Mouse (Mus musculus) brain, adult 2 months (tissue): ENCODE results near the gene Camk2g.

Source experiments
- DNase-seq: peaks from one replicate; pipeline ENCODE4 v3.0.0; 2011; ENCODE audit warnings: low read depth, low spot score

The Camk2g gene

DNA sequence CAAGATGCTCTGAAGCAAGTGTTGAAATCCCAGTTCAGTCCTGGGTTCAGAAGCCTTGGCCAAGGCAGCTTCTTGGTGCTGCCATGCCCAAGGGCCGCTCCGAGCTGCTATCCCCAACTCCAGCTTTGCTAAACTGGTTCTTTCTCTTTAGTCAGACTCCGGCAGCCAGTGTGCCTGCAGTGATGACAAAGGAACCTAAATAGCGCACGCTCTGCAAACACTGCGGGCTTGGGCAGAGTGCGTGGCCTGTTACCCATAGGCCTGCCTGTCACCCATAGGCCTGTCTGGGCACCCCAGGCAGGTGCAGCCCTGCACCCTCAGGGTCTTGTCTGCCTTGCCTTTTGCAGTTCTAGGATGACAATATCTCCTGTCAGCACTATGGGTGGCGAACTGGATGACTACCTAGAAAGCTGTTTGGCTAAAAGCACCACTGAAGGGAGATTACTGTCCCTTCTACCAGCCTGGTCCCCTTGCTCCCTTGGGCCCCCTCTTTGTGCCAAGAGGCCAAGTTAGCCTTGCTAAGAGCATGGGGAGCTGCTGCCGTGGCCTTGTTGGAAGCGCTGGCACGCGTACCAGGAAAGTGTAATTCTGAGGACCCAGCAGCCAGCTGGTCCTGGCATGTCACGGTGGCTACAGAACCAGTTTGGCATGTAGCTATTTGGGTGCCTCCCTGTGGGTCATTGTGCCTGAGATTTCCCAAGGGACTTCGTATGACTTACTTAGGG lies 12.4 kb upstream of the Camk2g start:
- no peak for DNase-seq

DNA sequence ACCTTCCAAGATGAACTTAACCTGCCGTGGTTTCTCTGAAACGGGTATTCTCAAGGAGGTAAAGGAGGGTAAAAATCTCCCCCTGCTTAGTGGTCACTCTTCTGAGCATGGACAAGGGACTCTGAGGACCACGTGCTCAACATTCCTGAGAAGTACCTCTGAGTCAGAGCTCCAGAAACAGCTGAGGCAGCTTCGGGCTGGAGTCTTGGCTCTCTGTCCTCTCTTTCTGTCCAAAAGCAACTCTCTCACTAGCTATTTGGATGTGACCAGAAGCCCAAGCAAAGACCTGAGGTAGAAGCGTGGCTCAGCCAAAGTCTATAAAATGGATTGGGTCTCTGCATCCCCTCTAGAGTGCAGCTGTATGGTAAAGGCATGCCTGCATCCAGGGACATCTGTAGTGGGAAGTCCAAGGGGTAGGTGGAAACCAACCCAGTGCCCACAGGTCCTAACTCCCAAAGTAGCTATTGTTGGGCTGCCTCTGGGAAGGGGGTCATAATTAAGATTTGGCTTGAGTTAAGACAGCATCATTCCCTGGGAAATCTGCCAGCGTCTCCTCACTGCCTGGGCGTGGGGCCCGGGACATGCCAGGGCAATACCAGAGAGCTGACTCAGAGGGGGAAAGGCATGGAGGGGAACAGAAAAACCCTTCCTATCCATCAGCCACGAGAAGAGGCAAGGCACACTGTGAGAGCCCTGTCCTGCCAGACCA lies 11.2 kb upstream of the Camk2g start:
- no peak for DNase-seq

DNA sequence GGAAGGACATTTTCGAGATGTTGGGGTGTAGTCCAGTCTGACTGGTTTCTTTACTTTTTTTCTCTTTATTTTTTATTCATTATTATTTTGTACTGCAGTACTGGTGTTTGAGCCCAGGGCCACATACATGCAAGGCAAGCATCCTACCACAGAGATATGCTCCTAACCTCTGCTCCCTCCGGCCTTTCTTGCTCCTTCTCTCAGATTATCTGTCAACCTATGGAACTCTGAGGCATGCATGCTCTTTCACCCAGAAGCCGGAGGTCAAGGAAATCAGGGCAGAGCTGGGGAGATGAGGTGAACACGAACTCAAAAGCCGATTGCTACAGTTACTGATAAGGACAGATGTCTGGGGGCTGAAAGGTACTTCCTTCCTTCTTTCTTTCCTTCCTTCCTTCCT lies 10.6 kb upstream of the Camk2g start:
- no peak for DNase-seq

DNA sequence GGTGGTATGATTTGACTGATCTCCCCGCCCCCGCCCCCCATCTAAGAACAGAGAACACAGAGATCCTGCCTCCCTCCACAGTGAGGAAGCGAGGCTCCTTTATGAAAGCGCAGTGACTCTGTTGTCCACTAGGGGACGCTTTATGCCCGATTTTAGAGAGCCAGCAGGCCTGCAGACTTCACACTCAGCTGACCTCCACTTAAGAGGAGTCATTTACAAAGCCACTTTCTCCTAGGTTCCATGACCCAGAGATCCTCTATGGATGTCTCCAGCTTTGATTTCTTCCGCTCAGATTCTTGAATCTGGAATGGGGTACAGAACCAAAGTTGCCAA lies 9.7 kb upstream of the Camk2g start:
- peak; percentile 88 for DNase-seq

DNA sequence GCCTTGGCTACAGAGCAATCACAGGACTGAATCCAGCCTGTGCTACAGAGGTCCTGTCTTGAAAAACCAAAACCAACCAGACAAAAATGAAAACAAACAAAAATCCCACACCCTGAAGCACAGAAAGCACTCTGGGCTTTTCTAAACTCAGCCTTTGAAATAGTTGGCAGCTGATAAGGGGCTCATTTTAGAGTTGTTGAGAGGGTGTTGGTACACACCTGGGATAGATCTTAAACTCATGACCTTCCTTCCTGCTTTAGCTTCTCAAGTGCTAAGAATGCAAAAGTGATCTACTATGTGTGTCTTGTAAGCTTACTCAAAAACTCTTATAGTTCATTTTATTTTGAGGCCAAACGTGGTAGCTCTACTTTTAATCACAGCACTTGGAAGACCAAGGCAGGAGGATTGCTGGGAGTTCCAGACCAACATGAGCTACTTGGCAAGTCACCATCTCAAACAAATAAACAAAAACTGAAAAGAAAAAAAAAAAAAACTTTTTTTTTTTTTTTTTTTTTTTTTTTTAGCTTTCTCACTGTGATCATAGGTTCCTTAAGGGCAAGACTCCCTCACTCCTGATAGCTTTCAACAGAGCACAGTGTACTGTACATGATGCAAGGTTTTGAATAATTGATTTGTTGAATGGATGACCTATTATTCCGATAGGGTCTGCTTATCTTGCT lies 9.2 kb upstream of the Camk2g start:
- DNase-seq = no peak

DNA sequence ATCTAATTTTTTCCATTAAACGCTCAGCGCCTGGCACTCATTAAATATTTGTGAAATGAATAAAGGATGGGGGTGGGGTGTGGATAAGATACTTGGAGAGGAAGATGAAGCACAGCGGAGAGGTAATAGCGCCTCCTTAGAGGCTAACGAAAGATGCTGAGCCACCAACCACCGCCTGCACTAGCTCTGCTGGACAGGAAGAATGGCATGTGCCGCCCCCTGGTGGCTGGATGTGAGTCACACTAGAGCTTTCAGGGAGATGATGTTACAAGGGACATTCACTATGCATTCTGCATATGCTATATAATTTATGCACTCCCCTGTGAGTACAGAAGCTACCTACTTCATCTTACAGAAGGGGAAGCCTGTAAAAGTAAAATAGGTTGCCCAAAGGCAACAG lies 4.9 kb upstream of the Camk2g start:
- DNase-seq = peak; percentile 95

DNA sequence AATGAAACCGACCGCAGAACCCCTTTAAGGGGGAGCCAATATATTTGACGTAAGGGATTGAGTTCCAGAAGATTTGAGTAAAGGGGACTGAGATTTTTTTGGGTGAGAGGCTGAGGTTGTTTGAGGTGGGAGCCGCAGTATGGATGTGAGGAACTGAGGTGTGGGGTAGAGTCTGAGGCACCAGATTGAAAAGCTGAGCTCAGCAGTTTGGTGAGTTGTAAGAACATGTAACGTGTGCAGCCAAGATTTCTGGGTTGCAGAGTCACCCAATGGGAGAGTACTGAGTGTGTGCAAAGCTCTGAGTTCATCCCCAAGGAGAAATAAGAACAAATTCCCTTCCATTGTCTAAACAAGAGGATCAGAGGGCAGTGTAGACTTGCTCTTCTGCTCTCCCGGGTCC lies 4.4 kb upstream of the Camk2g start:
- DNase-seq = no peak

DNA sequence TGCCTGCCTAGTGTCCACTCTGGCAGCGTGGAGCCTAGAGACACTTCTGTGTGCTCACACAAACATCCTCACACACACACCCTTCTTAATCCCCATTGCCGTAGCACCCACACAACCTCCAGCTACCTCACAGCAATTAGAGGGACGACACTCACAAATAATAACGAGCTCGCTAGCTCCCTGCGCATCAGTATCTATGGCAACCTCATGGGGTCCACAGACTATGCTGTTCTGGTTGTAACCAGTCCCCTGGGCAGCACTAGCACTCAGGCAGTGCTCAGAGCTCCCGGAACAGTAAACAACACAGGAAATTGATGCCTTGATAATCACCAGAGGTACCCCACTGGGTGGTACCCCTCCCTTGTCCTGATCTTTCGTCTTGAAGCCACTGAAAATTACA lies 2.8 kb upstream of the Camk2g start:
- no peak for DNase-seq

DNA sequence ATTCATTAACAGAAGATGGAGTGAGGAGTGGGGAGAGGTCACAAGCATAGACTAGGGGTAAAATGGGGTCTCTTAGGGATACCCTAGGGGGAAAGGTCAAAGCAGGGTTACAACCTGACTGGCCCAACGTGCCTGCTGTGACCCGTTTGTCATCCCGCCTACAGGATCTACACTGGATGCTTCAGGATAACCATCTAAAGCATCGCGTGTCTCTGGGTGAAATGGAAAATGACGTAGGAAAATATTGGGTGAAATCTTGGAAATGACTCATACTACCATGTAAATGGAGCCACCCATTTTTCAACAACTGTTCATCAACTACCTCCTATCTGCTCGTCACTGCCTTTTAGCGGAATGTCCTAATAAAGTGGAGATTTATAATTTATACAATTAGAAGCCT lies 2.3 kb upstream of the Camk2g start:
- DNase-seq = no peak

DNA sequence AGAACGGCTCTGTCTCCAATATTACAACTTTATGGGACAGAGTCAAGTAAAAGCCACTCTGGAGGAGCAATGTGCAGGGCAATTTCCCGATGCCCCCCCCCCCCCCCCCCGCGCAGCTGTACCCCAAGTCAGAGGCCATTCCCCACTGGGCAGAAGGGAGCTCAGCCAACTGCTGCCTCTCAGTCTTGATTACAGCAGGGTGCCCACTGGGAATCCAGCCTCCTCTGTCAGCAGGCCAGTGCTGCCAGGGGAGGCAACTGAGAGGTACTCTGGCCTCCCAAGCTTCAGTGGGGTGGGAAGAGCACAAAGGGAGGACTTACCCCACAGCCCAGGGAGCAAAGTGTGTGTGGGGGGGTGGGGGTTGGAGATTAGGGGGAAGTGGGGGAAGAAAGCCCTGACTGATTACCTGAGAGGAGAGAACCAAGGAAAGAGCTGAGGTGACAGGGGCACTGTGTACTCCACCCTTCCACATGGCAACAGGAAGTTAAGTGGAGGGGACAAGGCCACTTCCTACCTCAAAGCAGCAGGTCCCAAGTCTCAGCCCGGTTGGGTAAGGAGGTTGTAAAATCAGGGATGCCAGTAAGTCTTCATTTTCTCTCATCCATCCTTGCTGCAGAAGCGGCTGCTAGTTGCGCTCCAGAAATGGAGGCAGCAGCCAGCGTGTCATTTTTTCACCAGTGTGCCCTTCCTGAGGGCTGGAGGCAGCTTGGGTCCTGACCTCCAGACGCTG lies 1.7 kb upstream of the Camk2g start:
- no peak for DNase-seq

DNA sequence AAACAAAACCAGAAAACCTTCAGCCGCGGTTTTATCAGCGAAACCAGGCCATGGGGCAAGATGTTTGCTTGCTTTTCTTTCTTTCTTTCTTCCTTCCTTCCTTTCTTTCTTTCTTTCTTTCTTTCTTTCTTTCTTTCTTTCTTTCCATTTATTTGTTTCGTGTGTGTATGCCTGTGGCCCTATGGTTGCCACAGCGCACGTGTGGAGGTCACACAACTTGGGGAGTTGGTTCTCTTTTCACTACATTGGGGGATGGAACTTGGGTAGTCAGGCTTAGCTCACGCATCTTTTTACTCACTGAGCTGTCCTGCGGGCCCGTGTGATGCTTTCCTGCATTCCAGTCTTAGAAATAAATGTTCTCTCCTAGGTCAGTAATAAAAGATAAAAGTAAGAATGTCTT lies 701 bp upstream of the Camk2g start:
- DNase-seq = no peak

DNA sequence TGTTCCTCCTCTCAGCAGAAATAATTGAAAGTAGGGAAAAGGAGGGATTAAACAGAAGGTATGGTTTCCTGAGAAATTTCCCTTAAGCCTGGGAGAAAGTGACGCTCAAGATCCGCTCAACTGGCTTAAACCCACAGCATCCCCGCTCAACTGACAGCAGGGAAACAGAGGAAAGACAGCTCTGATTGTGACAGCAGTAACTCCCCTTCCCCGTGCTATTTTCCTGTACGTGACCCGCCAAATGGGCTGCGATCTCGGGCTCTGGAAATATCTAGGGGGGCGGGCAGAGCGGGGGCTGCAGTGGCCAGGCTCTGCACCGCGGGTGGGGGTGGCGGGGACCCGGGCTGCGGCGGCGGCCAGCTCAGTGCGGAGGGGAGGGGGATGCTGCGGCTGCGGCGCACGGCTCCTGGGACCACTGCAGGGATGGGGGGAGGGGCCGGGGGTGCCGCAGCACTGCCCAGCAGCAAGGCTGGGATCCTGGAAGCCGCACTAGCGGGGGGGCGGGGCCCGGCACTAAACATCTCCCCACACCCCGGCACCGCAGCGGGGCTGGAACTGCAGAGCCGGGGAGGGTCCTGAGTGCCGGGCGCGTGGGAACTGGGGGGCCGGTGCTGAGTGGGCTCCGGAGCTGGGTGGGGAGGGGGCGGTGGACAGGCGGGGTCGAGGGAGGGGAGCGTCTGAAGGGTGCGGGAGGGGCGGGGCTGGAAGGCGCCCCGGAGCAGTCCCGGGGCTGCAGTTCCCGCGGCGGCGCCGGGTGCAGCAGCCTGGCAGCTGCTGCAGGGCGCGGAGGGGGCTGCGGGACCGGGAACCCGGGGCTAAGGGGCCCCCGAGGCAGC lies 748 bp downstream of the Camk2g start:
- no peak for DNase-seq

DNA sequence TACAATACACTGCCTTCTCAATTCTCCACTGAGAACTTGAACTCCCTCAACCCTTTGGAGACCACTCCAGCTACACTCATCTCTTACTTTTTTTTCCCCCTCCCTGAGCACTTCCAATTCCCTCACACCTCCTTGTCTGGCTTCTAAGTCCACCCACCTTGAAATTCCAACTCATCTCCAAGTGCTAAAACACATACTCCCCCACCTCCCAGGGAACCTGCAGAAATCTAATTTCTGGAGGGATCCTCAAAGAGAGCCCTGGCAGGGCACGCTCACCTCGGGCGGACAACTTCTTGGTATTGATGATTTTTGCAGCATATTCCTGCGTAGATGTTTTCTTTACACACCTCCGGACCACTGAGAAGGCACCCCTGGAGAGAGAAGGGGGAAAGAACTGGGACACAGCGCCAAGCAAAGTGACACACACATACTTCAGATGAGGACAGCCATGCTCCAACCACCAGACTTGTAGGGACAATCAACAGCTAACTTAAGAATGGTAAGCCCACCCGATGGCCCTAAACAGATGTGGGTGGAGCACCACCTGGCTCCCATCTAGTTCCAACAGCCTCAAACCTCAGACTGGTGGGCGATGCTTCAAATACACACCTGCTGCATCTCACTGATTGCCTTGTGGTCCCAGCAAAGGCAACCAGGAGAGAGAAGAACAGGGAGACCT lies 1.5 kb downstream of the Camk2g start:
- DNase-seq = peak; percentile 73

DNA sequence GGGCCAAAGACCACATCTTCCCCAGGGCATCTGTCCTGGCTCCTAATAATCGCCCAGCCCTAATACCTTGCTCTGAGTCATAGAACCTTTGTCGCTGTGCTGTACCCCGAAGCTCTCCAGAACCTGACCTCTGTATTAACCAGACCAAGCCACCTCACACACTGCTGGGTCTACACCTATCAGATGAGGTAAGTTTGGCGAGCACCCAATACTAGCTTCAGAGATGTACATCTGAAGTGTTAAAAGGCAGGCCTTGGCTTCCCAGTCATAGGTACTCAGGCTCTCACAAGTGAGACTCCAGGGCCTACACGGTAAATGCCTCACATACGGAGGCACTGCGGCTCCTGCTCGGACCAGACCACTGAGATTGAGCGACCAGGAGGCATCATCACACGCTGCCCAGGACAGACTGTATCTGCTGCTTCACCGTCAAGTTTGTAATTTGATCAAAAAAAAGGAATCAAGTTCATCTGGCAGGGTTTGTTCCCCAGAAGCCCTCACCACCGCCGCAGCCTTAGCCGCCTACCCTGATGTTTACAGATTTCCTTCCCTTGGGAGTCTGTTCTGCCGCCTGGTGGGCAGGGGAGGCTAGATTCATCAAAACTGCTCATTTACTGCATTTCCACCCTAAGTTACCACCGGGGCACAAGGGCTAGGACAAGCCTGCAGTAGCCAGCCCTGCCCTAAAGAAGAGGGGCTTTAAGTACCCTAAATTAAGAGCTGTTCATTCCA lies 2.2 kb downstream of the Camk2g start:
- DNase-seq = peak; percentile 54

DNA sequence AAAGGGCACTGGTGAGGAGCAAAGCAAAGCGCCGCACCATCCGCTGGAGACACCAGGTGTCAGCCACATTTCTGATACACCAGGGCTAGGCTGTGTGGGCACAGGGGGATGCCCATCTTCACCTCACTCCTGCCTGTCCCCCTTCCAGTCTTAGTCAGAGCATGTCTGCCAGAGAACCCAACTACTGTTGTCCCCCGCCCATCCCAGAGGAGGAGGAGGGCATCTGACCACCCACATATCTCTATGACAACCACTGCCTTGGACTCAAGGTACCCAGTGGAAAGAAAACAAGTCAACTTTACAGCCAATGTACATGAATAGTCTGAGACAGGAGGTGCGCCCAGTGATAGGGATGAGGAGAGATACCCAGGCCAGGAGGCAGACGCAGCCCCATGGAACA lies 2.9 kb downstream of the Camk2g start:
- DNase-seq = peak; percentile 53

DNA sequence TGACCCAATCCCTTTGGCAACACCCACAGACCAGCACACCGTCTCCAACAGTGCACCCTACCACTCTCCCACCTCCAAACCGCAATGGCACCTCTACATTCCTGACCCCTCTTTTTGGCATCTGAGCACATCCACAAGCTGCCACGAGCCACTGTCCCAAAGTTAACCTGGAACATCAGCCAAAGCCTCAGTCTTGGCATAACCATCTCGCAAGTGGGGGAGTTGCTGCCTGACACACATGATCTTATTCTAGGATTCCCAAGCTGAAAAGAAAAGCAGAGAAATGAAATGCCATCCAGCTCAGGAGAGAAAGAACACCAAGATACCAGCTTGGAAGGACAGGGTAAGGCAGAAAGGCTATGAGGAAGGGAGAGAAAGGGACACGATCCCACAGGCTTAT lies 3.4 kb downstream of the Camk2g start:
- peak; percentile 74 for DNase-seq

DNA sequence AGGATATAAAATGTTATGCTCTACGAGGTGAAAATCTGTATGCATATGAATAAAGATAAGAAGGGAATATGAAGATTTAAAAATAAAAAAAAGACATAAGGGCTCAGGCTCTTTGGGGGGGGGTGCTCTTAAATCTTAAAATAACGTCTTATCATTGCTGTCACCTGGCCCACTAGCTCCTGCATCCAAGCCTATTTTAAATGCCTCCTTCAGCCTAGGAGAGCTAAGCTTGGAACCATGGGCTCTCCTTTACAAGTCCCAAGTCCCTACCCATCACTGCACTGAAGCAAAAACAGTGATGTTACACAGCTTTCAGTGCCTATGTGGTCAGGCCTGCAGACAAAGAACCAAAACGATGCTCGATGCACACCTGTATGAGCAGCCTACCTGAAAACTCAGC lies 4.3 kb downstream of the Camk2g start:
- DNase-seq = peak; percentile 60

DNA sequence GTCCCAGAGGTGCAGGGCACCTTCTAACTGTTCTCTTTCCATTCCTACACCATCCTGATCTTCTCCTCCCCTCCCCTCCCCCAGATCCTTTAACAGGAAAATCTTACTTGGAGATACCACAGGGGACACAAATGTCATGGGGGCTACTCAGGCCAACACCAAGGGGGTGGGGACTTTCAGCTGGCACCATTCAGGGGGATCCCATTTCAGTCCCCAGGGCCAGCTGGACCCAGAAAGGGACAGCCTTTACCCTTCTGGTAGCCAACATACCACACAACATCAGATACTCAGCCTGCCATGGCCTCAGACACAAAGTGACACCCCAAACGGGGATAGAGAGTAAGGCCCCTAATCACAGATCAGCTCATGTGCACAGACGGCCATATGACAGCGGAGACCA lies 5.7 kb downstream of the Camk2g start:
- no peak for DNase-seq

DNA sequence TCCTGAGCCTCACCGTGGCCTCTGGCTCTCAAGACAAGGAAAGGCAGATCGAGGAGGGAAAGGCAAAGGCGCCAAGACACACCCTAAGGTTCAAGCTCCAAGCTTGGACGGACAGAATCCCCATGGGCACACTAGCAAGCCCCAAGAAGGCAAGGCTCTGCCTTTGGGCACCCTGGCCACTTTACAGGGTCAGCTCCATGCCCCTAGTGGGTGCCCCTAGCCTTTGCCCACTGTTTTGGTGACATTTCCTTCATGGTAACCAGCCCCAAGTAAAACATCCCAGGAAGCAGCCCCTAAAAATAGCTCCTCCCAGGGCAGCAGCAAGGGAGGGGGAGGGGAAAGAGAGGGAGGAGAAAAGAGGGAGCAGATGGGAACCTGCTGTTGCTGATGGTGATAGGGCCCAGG lies 7.3 kb downstream of the Camk2g start:
- DNase-seq = peak; percentile 81

DNA sequence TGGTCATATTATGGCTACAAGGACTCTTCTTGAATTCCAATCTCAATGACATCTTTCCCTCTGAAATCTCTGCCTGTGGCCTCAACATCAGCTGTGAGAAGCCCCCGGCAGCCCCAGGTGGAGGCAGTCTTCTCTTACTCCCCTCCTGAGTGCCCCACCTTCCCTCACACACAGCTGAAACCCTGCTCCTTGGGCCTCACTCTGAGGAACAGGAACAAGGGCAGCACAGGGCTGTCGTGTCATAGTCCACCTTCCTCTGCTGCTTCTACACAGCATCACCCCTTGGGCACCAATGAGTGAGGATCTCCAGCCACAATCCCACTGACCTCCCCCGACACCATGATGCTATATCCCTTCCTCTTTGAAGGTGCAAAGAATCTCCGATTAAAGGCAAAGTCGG lies 7.9 kb downstream of the Camk2g start:
- DNase-seq = no peak
